Mouse (Mus musculus) myocyte (in vitro differentiated cells): ENCODE results near the gene Por. TPM values are rescaled to one million over a fixed set of nuclear protein-coding genes. Genes with fewer than 3 reads are reported as not detected.
A peak's percentile ranks its signal among the peaks of the same experiment; 100 is the strongest.

Source experiments
- H3K27me3 ChIP-seq: one replicate; pipeline ENCODE4 v1.6.1; 2011; ENCODE audit not compliant: control insufficient read depth, insufficient read depth, insufficient read length
- H3K36me3 ChIP-seq: one replicate; pipeline ENCODE4 v1.6.1; 2011; ENCODE audit not compliant: control insufficient read depth, insufficient read depth
- H3K4me2 ChIP-seq: one replicate; pipeline ENCODE4 v1.6.1; 2011; ENCODE audit warnings: low read depth, control low read depth
- H3K4me3 ChIP-seq: one replicate; pipeline ENCODE4 v1.5.1; 2011; ENCODE audit warnings: mild to moderate bottlenecking, control low read depth, moderate library complexity
- H3K79me2 ChIP-seq: one replicate; pipeline ENCODE4 v1.6.1; 2011; ENCODE audit not compliant: control insufficient read depth, insufficient read depth
- H3ac ChIP-seq: one replicate; pipeline ENCODE4 v1.6.1; 2011; ENCODE audit not compliant: control insufficient read depth, insufficient read length
- CEBPB ChIP-seq: IDR thresholded peaks from 2 replicates; pipeline ENCODE4 v1.6.1; 2011; ENCODE audit warnings: mild to moderate bottlenecking, moderate library complexity; ENCODE audit not compliant: poor library complexity, insufficient read depth, severe bottlenecking
- E2F4 ChIP-seq: IDR thresholded peaks from one replicate; pipeline ENCODE4 v1.6.1; 2011; ENCODE audit warnings: mild to moderate bottlenecking, control low read depth, moderate library complexity; ENCODE audit not compliant: insufficient read depth
- MAX ChIP-seq: IDR thresholded peaks from one replicate; pipeline ENCODE4 v1.6.1; 2011; ENCODE audit warnings: low read depth, mild to moderate bottlenecking, control low read depth
- MYOD1 ChIP-seq, 3 experiments: IDR thresholded peaks; one replicate each; pipeline ENCODE4 v1.6.1; 2011; ENCODE audit warnings: control low read depth in 2 of 3, low read depth in 2 of 3, mild to moderate bottlenecking in 2 of 3, moderate library complexity in 1 of 3; ENCODE audit not compliant: insufficient read length in 2 of 3, control insufficient read depth in 1 of 3
- MYOG ChIP-seq, 3 experiments: IDR thresholded peaks; one replicate each; pipeline ENCODE4 v1.6.1; 2011; ENCODE audit warnings: control low read depth in 2 of 3, low read depth in 2 of 3, mild to moderate bottlenecking in 2 of 3; ENCODE audit not compliant: insufficient read length in 2 of 3, control insufficient read depth in 1 of 3, insufficient read depth in 1 of 3
- POLR2A ChIP-seq: IDR thresholded peaks from one replicate; pipeline ENCODE4 v1.6.1; 2011; ENCODE audit warnings: low read depth, mild to moderate bottlenecking, control low read depth, moderate library complexity; ENCODE audit not compliant: insufficient read length
- POLR2AphosphoS2 ChIP-seq: IDR thresholded peaks from one replicate; pipeline ENCODE4 v1.6.1; 2011; ENCODE audit warnings: low read depth, control low read depth; ENCODE audit not compliant: insufficient read length
- REST ChIP-seq: IDR thresholded peaks from one replicate; pipeline ENCODE4 v1.6.1; 2011; ENCODE audit warnings: mild to moderate bottlenecking, control low read depth, moderate library complexity; ENCODE audit not compliant: insufficient read depth, insufficient read length
- SRF ChIP-seq: IDR thresholded peaks from one replicate; pipeline ENCODE4 v1.6.1; 2011; ENCODE audit warnings: low read depth; ENCODE audit not compliant: control insufficient read depth, insufficient read length
- TCF12 ChIP-seq: IDR thresholded peaks from one replicate; pipeline ENCODE4 v1.6.1; 2011; ENCODE audit warnings: mild to moderate bottlenecking, control low read depth; ENCODE audit not compliant: poor library complexity, insufficient read depth, severe bottlenecking
- TCF3 ChIP-seq: IDR thresholded peaks from one replicate; pipeline ENCODE4 v1.6.1; 2011; ENCODE audit warnings: low read depth, control low read depth; ENCODE audit not compliant: insufficient read length
- USF1 ChIP-seq: IDR thresholded peaks from one replicate; pipeline ENCODE4 v1.6.1; 2011; ENCODE audit warnings: low read depth, mild to moderate bottlenecking, control low read depth, moderate library complexity
- polyA plus RNA-seq: library from polyadenylated mRNA; unstranded; fragments of >200 nt; fragmentation: generic; extraction: Trizol; gene quantifications from one replicate; pipeline ENCODE4 v1.2.1, GENCODE M21; 2012; ENCODE audit warnings: missing spikeins

Por gene
- polyA plus RNA-seq, 1 experiment: 90.6 TPM

DNA sequence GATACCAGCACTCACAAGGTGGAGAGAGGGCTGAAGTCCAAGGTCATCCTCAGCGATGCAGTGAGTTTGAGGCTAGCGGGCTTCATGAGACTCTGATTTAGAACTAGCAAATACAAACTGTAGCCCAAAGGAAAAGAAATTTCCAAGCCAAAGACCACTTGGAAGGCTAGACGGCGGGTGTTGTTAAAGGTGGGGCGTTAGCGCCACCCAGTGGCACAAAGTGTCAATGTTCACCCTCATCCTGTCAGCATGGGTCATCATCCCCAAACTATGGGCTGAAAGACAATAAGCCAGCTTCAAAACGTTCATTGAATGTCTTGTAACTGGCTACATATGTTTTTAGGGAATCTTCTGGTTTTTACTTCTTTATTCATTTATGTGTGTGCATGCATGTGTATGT is 93.7 kb downstream of the Por start:
- Histone ChIP-seq H3K36me3 (no peaks in the 10 kb centered on the region), H3K27me3 (peaks cover 3% of the 10 kb centered on the region), H3K4me3 (no peak overlapping the region), H3ac (no peak overlapping the region), H3K79me2 (no peaks in the 10 kb centered on the region), H3K4me2 (no peak overlapping the region)
- TF ChIP-seq POLR2A: no peak

DNA sequence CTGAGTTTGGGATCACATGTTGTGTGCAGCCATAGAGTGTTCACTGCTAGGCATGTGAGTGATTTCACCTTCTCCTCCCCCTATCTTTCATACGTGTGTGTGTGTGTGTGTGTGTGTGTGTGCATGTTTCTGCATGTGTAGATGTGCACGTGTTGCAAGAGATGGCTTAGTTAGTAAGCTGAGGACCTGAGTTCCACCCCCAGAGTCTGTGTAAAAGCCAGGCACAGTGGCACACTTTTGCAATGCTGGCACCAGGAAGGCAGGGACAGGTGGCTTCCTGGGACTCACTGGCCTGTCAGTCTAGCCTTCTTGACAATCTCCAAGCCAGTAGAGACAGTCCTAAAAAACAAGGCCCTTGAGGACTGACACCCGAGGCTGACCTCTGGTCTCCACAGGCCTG is 95.1 kb downstream of the Por start:
- Histone ChIP-seq H3K4me3 (no peak overlapping the region), H3K79me2 (no peaks in the 10 kb centered on the region), H3ac (no peak overlapping the region), H3K36me3 (no peaks in the 10 kb centered on the region), H3K27me3 (peaks cover 3% of the 10 kb centered on the region), H3K4me2 (no peak overlapping the region)
- TF ChIP-seq MYOD1 (IDR thresholded peaks at IDR 0.05; ENCODE audit: control insufficient read depth in 1 of 3, insufficient read length in 2 of 3, low read depth in 2 of 3) (peak in 1 of 3 experiments; percentile 10), USF1 (no peak), POLR2A (no peak), TCF3 (no peak)

DNA sequence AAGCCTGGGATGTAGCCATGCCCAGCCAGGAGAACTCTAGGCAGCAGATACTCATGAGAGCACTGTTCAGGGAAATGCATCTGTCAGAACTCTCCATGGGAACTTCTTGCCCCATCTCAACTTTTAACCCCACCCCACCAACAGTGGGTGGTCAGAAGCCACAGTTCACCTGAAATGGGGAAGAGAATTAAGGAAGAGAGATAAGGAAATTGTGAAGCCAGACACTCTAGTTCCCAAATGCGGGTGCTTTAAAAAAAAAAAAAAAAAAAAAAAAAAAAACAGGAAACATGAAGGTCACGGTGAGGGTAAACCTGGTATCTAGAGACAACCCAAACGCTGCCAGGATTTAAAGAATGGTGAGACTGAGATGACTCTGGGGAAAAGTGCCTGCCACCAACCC is 102.7 kb downstream of the Por start:
- no peaks in the 10 kb centered on the region for H3K36me3 ChIP-seq
- peaks cover 3% of the 10 kb centered on the region for H3K27me3 ChIP-seq
- no peak overlapping the region for H3K4me2 ChIP-seq
- no peak overlapping the region for H3K4me3 ChIP-seq
- H3ac ChIP-seq: no peak overlapping the region
- no peak for TF ChIP-seq POLR2AphosphoS2
- no peak for TF ChIP-seq REST
- TF ChIP-seq TCF12: no peak
- no peak for TF ChIP-seq SRF
- no peak for TF ChIP-seq CEBPB
- TF ChIP-seq POLR2A: no peak
- no peak for TF ChIP-seq MAX
- no peak for TF ChIP-seq MYOG (IDR thresholded peaks at IDR 0.05; ENCODE audit: control insufficient read depth in 1 of 3, insufficient read depth in 1 of 3, insufficient read length in 2 of 3, low read depth in 2 of 3)
- no peak for TF ChIP-seq E2F4
- TF ChIP-seq MYOD1 (IDR thresholded peaks at IDR 0.05; ENCODE audit: control insufficient read depth in 1 of 3, insufficient read length in 2 of 3, low read depth in 2 of 3): no peak
- TF ChIP-seq TCF3: no peak
- TF ChIP-seq USF1: no peak
- no peaks in the 10 kb centered on the region for H3K79me2 ChIP-seq

DNA sequence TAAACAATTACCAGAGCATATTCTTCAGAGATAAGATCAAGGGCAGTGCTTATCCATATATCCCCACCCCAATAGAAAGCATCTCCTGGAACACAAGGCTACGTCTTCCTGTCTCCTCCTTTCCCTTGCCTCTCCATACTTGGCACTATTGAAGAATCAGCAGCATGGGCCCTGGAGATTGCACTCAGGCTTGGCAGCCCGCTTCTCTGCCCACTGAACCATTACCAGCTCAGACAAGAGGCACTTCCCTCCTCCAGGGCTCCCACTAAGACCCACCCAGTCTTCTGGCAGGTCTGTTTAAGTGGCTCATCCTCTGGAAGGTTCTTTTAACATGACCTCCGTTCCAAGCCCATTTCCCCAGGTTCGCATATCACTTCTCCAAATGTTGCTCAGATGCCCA is 106.7 kb downstream of the Por start:
- no peak overlapping the region for H3ac ChIP-seq
- TF ChIP-seq USF1 (no peak), POLR2AphosphoS2 (no peak), TCF3 (no peak), POLR2A (no peak), SRF (no peak), CEBPB (no peak), MAX (no peak), E2F4 (no peak), TCF12 (no peak)
- peaks cover 30% of the 10 kb centered on the region for H3K79me2 ChIP-seq
- H3K4me3 ChIP-seq: no peak overlapping the region
- H3K4me2 ChIP-seq: no peak overlapping the region
- H3K36me3 ChIP-seq: peaks cover 8% of the 10 kb centered on the region
- no peaks in the 10 kb centered on the region for H3K27me3 ChIP-seq

DNA sequence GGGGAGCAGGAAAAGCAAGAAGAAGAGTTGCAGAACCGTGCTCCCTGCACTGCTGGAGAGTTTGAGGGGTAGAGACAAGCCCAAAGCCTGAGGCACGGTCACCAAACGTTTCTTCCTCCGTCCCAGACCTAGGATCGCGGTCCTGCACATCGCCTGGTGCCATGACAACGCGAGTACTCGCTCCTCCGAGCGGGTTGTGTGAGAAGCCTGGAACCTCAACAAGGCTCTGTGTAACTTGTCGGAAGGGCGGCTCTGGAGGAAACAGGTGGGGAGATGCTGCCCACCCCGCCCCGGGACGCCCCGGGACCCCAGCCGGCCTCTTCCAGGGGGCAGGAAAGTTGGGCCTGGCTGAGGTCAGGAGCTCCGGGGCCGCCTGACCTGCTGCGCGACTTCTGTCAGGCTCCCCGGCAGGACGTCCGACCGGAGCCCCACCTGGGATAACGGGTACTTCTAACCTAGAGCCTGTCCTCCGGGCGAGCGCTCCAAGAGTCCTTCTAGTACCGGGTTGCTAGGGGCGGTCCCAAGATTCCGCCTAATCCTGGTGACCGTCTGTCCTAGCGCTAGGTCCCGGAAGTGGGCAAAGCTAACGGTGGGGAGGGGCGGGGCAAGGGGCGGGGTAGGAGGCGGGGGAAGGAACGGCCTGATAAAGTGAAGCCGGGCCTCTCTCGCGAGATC is 108.1 kb downstream of the Por start, which contains the start of gene Styxl1:
Gene Styxl1 (minus strand): TSS at position 590 of the 675 bp plus-strand sequence.
- H3K36me3 ChIP-seq: peaks cover 11% of the 10 kb centered on the region
- peaks cover 37% of the 10 kb centered on the region for H3K79me2 ChIP-seq
- H3K4me3 ChIP-seq: peak within 1 kb of the TSS; percentile 99
- peak within 1 kb of the TSS; percentile 92 for H3K4me2 ChIP-seq
- H3ac ChIP-seq: peak within 1 kb of the TSS; percentile 67
- TF ChIP-seq MYOG (IDR thresholded peaks at IDR 0.05; ENCODE audit: control insufficient read depth in 1 of 3, insufficient read depth in 1 of 3, insufficient read length in 2 of 3, low read depth in 2 of 3): no peak
- TF ChIP-seq TCF12: no peak
- TF ChIP-seq POLR2A: no peak
- TF ChIP-seq MAX: no peak
- no peak for TF ChIP-seq SRF
- TF ChIP-seq REST: no peak
- no peak for TF ChIP-seq E2F4
- no peak for TF ChIP-seq MYOD1 (IDR thresholded peaks at IDR 0.05; ENCODE audit: control insufficient read depth in 1 of 3, insufficient read length in 2 of 3, low read depth in 2 of 3)
- no peak for TF ChIP-seq CEBPB
- no peak for TF ChIP-seq TCF3
- TF ChIP-seq USF1: no peak
- no peak for TF ChIP-seq POLR2AphosphoS2
- no peaks in the 10 kb centered on the region for H3K27me3 ChIP-seq
